Mouse (Mus musculus) lung, embryonic 14.5 days (tissue): ENCODE data around the gene Sart1. TPM values are rescaled to one million over a fixed set of nuclear protein-coding genes. Genes with fewer than 3 reads are reported as not detected.
"Not testable (repeated sequence)": the region's sequence is repeated elsewhere in the genome, so short reads cannot be mapped to it uniquely, and the experiment has no call there.

Source experiments
- ATAC-seq: fragments of 200-750 bp; cut with Nextera tagmentation; 2 replicates; pipeline ENCODE4 v1.8.0; 2017; ENCODE audit warnings: mild to moderate bottlenecking, moderate TSS enrichment, moderate library complexity; ENCODE audit not compliant: insufficient read depth
- DNase-seq: peaks from one replicate; pipeline ENCODE4 v3.0.0-alpha.2; 2015
- H3K27ac ChIP-seq: fragments of 300-500 bp; sonication (generic); 2 replicates; pipeline ENCODE4 v1.5.1; 2014; ENCODE audit warnings: low read depth, mild to moderate bottlenecking, moderate library complexity
- H3K27me3 ChIP-seq: fragments of 300-500 bp; sonication (generic); 2 replicates; pipeline ENCODE4 v1.6.1; 2014; ENCODE audit warnings: low read length, control low read depth; ENCODE audit not compliant: insufficient read depth
- H3K36me3 ChIP-seq: fragments of 300-500 bp; sonication (generic); 2 replicates; pipeline ENCODE4 v1.6.1; 2014; ENCODE audit warnings: control low read depth; ENCODE audit not compliant: insufficient read depth
- H3K4me1 ChIP-seq: fragments of 300-500 bp; sonication (generic); 2 replicates; pipeline ENCODE4 v1.6.1; 2014; ENCODE audit warnings: antibody characterized with exemption, control low read depth; ENCODE audit not compliant: insufficient read depth
- H3K4me2 ChIP-seq: fragments of 300-500 bp; sonication (generic); 2 replicates; pipeline ENCODE4 v1.6.1; 2014; ENCODE audit warnings: mild to moderate bottlenecking
- H3K4me3 ChIP-seq: fragments of 300-500 bp; sonication (generic); 2 replicates; pipeline ENCODE4 v1.5.1; 2014; ENCODE audit warnings: low read depth, low read length
- H3K9ac ChIP-seq: fragments of 300-500 bp; sonication (generic); 2 replicates; pipeline ENCODE4 v1.6.1; 2014
- H3K9me3 ChIP-seq: fragments of 300-500 bp; sonication (generic); 2 replicates; pipeline ENCODE4 v1.6.1; 2016; ENCODE audit warnings: low read depth, low read length, control low read depth
- CTCF ChIP-seq: IDR thresholded peaks from 2 replicates; pipeline ENCODE4 v1.5.1; 2016; ENCODE audit warnings: antibody characterized with exemption, low read depth
- WGBS: fragments of 180-500 bp; shearing (Covaris S2); extraction: QIAGEN DNeasy Blood & Tissue Kit; methylation state at CpG from one replicate; pipeline ENCODE4 v1.1.7; 2014; 5-methylcytosine and 5-hydroxymethylcytosine counted together
- polyA plus RNA-seq: library from polyadenylated mRNA; unstranded; fragments of >200 nt; fragmentation: Nextera tagmentation; extraction: Ambion mirVana; gene quantifications from 2 replicates; pipeline ENCODE4 v1.2.1, GENCODE M21; 2014

Sart1 gene
- polyA plus RNA-seq, 1 experiment from 2014 or later, result 73.8 TPM

DNA sequence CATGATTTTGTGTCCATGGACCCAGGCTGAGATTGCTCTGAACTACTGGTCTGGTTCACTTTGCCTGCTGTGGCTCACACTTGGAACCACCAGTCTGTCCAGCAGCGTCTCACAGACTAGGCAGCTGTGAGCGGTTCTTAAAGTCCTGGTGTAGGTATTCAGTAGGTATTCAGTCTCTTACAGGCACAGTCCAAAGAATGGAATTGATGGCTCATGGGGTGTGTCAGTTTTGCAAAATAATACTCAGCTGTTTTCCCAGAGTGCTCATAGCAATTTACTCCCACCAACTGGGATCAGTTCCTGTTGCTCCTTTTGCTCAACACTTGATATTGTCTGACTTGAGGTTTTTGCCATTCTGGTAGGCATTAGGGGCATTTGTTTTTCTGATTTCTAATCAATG lies 26.3 kb downstream of the Sart1 start:
- Histone ChIP-seq H3K27ac (no peak overlapping the region), H3K9me3 (no peaks in the 10 kb centered on the region), H3K4me3 (no peak overlapping the region), H3K4me2 (no peak overlapping the region), H3K36me3 (peaks cover 18% of the 10 kb centered on the region), H3K27me3 (no peaks in the 10 kb centered on the region), H3K9ac (no peak overlapping the region), H3K4me1 (peaks cover 4% of the 10 kb centered on the region)
- DNase-seq (no peak), ATAC-seq (no peak)
- 76% methylated on average over 2 of the region's 2 CpGs for WGBS
- TF ChIP-seq CTCF, result no peak

DNA sequence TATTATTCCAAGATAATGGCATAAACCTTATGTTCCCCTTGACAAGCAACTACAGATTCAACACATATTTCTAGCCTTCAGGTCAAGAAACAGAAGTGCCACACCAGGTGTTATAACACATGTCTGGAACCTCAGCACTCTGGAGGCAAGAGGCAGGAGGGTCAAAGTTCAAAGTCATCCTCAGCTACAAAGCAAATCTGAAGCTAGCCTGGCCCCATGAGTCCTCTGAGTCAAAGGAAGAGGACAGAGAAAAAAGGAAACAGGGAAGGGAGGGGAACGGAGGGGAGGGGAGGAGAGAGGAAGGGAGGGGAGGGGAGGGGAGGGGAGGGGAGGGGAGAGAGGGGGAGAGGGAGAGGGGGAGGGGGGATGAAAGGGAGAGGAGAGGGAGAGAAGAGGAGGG lies 32.4 kb downstream of the Sart1 start:
- WGBS, result no CpG with 5 or more reads among the region's 1 CpGs
- DNase-seq, result no peak
- no peak overlapping the region for H3K27ac ChIP-seq
- H3K4me2 ChIP-seq, result no peak overlapping the region
- H3K9ac ChIP-seq, result no peak overlapping the region
- no peaks in the 10 kb centered on the region for H3K4me1 ChIP-seq
- no peaks in the 10 kb centered on the region for H3K27me3 ChIP-seq
- H3K9me3 ChIP-seq, result no peaks in the 10 kb centered on the region
- no peak for TF ChIP-seq CTCF
- no peak overlapping the region for H3K4me3 ChIP-seq
- H3K36me3 ChIP-seq, result no peaks in the 10 kb centered on the region
- no peak for ATAC-seq

DNA sequence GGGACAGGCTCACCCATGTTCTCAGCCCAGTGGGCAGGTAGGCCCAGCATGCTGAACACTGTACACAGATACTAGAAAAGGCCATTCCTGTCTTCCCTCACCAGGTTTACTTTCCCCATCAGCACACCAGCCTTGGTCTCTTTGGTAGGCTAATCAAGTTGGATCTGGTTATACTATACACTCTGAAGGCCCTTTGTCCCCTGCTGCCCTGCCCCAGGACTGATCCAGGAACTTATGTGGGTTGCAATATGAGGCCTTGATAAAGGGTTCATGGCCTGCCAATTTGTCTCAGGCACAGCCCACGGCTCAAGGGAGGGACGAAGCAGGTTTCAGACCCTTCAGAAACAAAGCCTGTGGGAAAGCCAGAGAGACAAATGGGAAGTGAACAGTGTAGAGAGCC lies 34.9 kb downstream of the Sart1 start:
- no peak overlapping the region for H3K4me3 ChIP-seq
- no peak for TF ChIP-seq CTCF
- no peaks in the 10 kb centered on the region for H3K9me3 ChIP-seq
- no peak for ATAC-seq
- H3K9ac ChIP-seq, result no peak overlapping the region
- H3K27me3 ChIP-seq, result no peaks in the 10 kb centered on the region
- 62% methylated on average over 2 of the region's 2 CpGs for WGBS
- no peak overlapping the region for H3K4me2 ChIP-seq
- no peak for DNase-seq
- no peak overlapping the region for H3K27ac ChIP-seq
- H3K36me3 ChIP-seq, result no peaks in the 10 kb centered on the region
- no peaks in the 10 kb centered on the region for H3K4me1 ChIP-seq

DNA sequence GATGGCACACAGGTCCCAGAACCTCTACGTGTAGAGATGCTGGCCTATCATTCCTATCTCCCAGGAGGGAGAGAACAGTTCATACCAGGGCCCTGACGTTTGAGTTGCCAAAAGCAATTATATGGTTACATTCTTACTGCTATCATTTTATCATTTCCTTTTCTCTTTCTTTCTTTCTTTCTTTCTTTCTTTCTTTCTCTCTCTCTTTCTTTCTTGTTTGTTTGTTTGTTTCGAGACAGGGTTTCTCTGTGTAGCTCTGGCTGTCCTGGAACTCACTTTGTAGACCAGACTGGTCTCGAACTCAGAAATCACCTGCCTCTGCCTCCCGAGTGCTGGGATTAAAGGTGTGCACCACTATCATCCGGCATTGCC lies 39.0 kb downstream of the Sart1 start, which contains the start of gene Cst6:
TSS of gene Cst6 (minus strand) at position 73 of the 372 bp plus-strand sequence.
- H3K36me3 ChIP-seq, DNase-seq, ATAC-seq, H3K4me1 ChIP-seq, H3K27me3 ChIP-seq, H3K9me3 ChIP-seq, H3K27ac ChIP-seq: not testable (repeated sequence)
- WGBS, result 55% methylated on average over 6 of the region's 6 CpGs
- Histone ChIP-seq H3K4me3 (peak within 1 kb of the TSS; percentile 27), H3K9ac (peak within 1 kb of the TSS; percentile 42), H3K4me2 (peak within 1 kb of the TSS; percentile 64)

DNA sequence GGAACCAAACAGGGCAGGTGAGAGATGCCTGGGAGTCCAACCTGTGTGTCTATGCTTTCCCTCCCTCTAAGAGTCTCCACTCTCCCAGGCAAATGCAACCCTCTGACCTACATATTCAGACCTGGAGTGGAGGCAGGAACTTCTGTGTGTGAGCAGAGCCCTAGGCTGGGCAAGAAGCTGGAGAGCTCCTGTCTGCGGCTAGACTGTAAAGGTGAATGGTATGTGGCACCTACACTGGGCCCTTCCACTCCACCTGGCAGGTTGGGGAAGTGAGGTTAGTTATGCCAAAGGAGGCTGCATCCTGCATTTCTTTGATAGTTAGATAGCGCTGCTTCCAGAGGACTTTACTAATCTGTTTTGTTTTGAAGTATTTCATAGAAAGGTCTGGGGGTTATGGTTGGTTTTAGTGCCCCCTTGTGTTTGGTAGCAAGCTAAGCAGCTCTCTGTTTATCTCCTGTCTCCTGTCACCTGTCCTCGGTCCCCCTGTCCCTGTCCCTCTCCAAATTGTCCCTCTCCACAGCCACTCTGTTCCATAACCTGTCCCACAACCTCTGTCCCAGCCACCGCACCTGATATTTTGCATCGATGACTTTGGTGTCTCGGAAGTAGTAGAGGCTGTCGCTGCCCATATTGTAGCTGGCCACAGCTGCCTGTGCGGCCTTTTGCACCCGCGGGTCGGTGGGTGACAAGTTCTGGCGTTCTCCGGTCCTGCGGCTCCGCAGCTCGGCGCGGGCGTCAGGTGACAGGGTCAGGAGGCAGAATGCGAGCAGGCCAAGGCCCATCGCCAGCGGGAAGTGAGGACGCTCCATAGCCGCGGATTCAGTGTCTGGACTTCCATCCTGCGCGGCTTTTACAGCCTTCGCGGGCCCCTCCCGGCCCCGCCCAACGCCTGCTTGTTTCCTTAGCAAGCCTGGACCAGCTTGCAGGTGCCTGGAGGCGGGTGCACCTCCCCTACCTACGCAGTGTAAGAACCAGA lies 39.7 kb downstream of the Sart1 start:
- no peaks in the 10 kb centered on the region for H3K36me3 ChIP-seq
- DNase-seq (peak; percentile 57), ATAC-seq (no peak)
- no peaks in the 10 kb centered on the region for H3K27me3 ChIP-seq
- H3K9ac ChIP-seq, result peak overlapping the region; percentile 42
- no peak overlapping the region for H3K27ac ChIP-seq
- peak overlapping the region; percentile 27 for H3K4me3 ChIP-seq
- H3K4me2 ChIP-seq, result peak overlapping the region; percentile 64
- WGBS, result 4% methylated on average over 34 of the region's 34 CpGs
- peak; percentile 52 for TF ChIP-seq CTCF
- H3K9me3 ChIP-seq, result no peaks in the 10 kb centered on the region
- H3K4me1 ChIP-seq, result no peaks in the 10 kb centered on the region

DNA sequence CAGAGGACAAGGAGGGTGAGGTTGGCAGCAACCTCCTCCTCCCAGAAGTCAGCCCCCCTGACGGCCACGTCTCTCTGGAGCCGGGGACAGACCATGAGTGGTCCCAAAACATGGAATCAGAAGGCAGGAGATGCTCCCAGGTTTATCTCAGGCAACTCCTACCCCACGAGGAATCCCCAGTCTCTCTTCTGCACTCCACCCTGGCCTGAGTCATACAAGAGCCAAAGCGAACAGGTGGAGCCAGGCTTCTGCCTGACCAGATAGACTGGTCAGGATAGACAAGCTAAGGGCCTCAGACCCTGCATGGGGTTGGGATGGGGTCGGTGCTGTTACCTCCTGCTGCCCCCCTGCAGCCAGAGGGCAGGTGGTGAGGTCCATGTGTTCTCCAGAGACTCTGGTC lies 40.4 kb downstream of the Sart1 start:
- 80% methylated on average over 6 of the region's 6 CpGs for WGBS
- Histone ChIP-seq H3K4me3 (no peak overlapping the region), H3K9ac (no peak overlapping the region)

DNA sequence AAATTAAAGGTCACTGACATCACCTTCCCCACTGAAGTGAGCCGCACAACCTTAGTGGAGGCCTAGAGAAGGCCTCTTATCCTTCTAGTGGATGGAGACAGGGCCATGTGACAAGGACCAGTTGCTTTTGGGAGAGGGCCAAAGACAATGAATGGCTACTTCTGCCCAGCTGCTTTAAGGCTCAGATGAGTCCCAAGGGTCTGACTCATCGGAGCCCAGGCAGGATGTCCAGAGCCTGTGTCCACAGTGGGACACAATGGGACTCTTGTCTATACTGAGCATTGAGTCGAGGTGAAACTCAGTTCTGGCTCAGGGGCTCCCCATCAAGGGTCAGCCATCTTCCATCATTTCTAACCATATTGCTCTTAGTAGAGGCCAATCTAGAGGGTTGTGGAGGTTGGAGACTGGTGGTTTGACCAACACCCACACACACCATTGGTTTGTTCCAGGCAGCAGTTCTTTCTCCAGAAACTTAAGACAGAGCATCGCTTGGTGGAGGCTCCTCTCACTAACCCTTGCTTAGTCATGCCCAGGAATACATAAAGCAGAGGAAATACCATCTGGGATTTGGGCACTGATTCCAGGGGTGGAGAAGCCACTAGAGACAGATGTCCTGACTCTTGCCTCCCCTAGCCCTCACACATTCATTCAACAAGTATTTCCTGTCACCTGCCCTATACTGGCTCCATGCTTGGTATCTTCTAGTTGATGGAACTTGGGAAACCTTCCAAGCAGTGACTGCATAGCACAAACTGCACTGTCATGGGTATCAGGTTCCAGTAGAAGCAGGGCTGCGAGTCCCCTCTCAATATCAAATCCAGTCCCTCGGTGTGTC lies 43.0 kb downstream of the Sart1 start:
- peak; percentile 41; the same call in 1 of the 2 replicates for ATAC-seq
- no peak for TF ChIP-seq CTCF
- no peaks in the 10 kb centered on the region for H3K36me3 ChIP-seq
- DNase-seq, result no peak
- no peak overlapping the region for H3K27ac ChIP-seq
- WGBS, result 75% methylated on average over 6 of the region's 6 CpGs
- no peak overlapping the region for H3K9ac ChIP-seq
- H3K4me1 ChIP-seq, result no peaks in the 10 kb centered on the region
- H3K9me3 ChIP-seq, result no peaks in the 10 kb centered on the region
- H3K4me2 ChIP-seq, result no peak overlapping the region
- H3K27me3 ChIP-seq, result no peaks in the 10 kb centered on the region
- H3K4me3 ChIP-seq, result no peak overlapping the region

More for the DNA sequence above, 40.4 kb downstream of the Sart1 start:
- Histone ChIP-seq H3K4me2 (no peak overlapping the region), H3K4me1 (no peaks in the 10 kb centered on the region), H3K36me3 (no peaks in the 10 kb centered on the region), H3K27me3 (no peaks in the 10 kb centered on the region), H3K9me3 (no peaks in the 10 kb centered on the region), H3K27ac (no peak overlapping the region)
- TF ChIP-seq CTCF, result no peak
- no peak for DNase-seq
- no peak for ATAC-seq
